Mouse (Mus musculus): ENCODE data around the gene E030030I06Rik.

DNA sequence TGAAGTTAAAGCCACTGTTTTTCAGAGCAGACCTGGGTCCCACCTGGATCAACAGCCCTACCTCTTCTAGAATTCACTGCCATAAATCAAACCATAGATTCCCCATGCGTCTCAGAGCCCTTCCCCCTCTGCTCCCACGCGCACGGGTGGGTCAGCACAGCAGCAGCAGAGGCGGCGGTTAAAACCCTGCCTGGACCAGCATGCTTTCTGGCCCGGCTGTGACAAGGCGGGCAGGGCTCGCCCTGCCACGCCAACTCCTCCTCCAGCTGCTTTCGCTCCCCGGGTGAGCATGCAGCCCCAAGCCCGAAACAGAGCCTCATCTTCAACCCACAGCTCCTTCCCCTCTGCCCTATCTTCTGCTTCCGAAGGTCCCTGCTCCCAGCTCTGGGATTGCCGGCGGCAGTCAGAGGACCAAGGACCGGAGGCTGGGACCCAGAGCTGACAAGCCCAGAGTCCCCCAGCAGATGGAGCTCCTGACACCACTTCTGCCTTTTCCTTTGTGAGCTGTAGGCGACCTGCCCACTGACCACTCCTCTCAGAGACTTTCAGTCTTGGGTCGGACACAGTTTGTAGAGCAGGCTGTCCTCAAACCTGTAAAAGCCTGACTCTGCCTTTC, 8.3 kb downstream of the E030030I06Rik start:
- TF ChIP-seq POLR2A (IDR thresholded peaks at IDR 0.05; ENCODE audit: insufficient read depth, low read depth, low read length) (no peak), CTCF (IDR thresholded peaks at IDR 0.05) (peak; percentile 98), EP300 (IDR thresholded peaks at IDR 0.05; ENCODE audit: insufficient read depth, low read depth, low read length) (no peak)

Data from heart, adult 2 months (tissue).